Mouse (Mus musculus) megakaryocyte, embryonic 14.5 days (primary cell): ENCODE measurements around the gene Lcmt1.

Source experiments
- FLI1 ChIP-seq: IDR thresholded peaks from 2 replicates; pipeline ENCODE4 v1.6.1; 2012; ENCODE audit warnings: low read length, inconsistent platforms, mixed read lengths
- GATA1 ChIP-seq: IDR thresholded peaks from 3 replicates; pipeline ENCODE4 v1.6.1; 2012; ENCODE audit warnings: mixed read lengths, low read length, inconsistent platforms, borderline replicate concordance

GRCm38 (mm10) chr7:123412143-123412542 is 42.6 kb downstream of the Lcmt1 start:
- no peak for TF ChIP-seq GATA1
- no peak for TF ChIP-seq FLI1
